Mouse (Mus musculus) 3T3-L1 (cell line): Measurements from ENCODE around the gene Rlbp1.

Experiments
- DNase-seq: peaks from one replicate; pipeline ENCODE4 v3.0.0-alpha.2; 2015; ENCODE audit warnings: low read depth, low spot score

The Rlbp1 gene

GRCm38 (mm10) chr7:79376516-79377275 lies 10.2 kb downstream of the Rlbp1 start:
- DNase-seq = no peak

GRCm38 (mm10) chr7:79375594-79375993 lies 11.3 kb downstream of the Rlbp1 start:
- no peak for DNase-seq

- no peak for DNase-seq
These were observed 12.8 kb downstream of the Rlbp1 start for GRCm38 (mm10) chr7:79374017-79374416.

GRCm38 (mm10) chr7:79371321-79371879 lies 15.4 kb downstream of the Rlbp1 start:
- DNase-seq = peak; percentile 78

- DNase-seq = no peak
These were observed 17.4 kb downstream of the Rlbp1 start for GRCm38 (mm10) chr7:79369416-79369815.

- DNase-seq = no peak
These were observed 18.2 kb downstream of the Rlbp1 start for GRCm38 (mm10) chr7:79368664-79369063.

- DNase-seq = no peak
These were observed 23.3 kb downstream of the Rlbp1 start for GRCm38 (mm10) chr7:79363370-79364043.

GRCm38 (mm10) chr7:79362830-79363229 lies 24.0 kb downstream of the Rlbp1 start:
- no peak for DNase-seq

GRCm38 (mm10) chr7:79362208-79362607 lies 24.6 kb downstream of the Rlbp1 start:
- no peak for DNase-seq

- no peak for DNase-seq
These were observed 26.8 kb downstream of the Rlbp1 start for GRCm38 (mm10) chr7:79360056-79360455.

- DNase-seq = no peak
These were observed 27.7 kb downstream of the Rlbp1 start for GRCm38 (mm10) chr7:79359183-79359435.

GRCm38 (mm10) chr7:79358350-79359182 lies 28.3 kb downstream of the Rlbp1 start:
- DNase-seq = no peak

- DNase-seq = peak; percentile 83
These were observed 37.0 kb downstream of the Rlbp1 start for GRCm38 (mm10) chr7:79349738-79350386.

GRCm38 (mm10) chr7:79348816-79349215 lies 38.0 kb downstream of the Rlbp1 start:
- peak; percentile 56 for DNase-seq

GRCm38 (mm10) chr7:79347108-79347813 lies 39.6 kb downstream of the Rlbp1 start:
- DNase-seq = no peak

- DNase-seq = no peak
These were observed 40.2 kb downstream of the Rlbp1 start for GRCm38 (mm10) chr7:79346555-79347075.

GRCm38 (mm10) chr7:79345902-79346301 lies 40.9 kb downstream of the Rlbp1 start:
- peak; percentile 72 for DNase-seq

- DNase-seq = peak; percentile 84
These were observed 50.4 kb downstream of the Rlbp1 start for GRCm38 (mm10) chr7:79336362-79336910.

- DNase-seq = no peak
These were observed 53.4 kb downstream of the Rlbp1 start for GRCm38 (mm10) chr7:79333419-79333818.

GRCm38 (mm10) chr7:79331197-79331596 lies 55.7 kb downstream of the Rlbp1 start:
- DNase-seq = no peak
